Mouse (Mus musculus): ENCODE results near the gene Ttc26. TPM values are rescaled to one million over a fixed set of nuclear protein-coding genes. Genes with fewer than 3 reads are reported as not detected.

Gene Ttc26
- total and polyA plus RNA-seq, 2 experiments from 2014 or later, result 4.0 to 10.1 TPM

- no peak for TF ChIP-seq CTCF (IDR thresholded peaks at IDR 0.05; ENCODE audit: low read depth)
- H3K9ac ChIP-seq, result no peak overlapping the region
- no peak for ATAC-seq
- H3K4me2 ChIP-seq (ENCODE audit: low read depth), result no peak overlapping the region
- DNase-seq, result no peak
- H3K4me1 ChIP-seq (ENCODE audit: insufficient read depth), result no peaks in the 10 kb centered on the region
- no peaks in the 10 kb centered on the region for H3K36me3 ChIP-seq (ENCODE audit: insufficient read depth)
- no peak overlapping the region for H3K4me3 ChIP-seq (ENCODE audit: low read depth, low read length)
- no peaks in the 10 kb centered on the region for H3K27me3 ChIP-seq (ENCODE audit: insufficient read depth, low read length)
- 44% methylated on average over 3 of the region's 3 CpGs for WGBS
- no peaks in the 10 kb centered on the region for H3K9me3 ChIP-seq (ENCODE audit: low read length)
- no peak overlapping the region for H3K27ac ChIP-seq (ENCODE audit: low read depth, low read length)
These were observed 37.7 kb upstream of the Ttc26 start for GRCm38 (mm10) chr6:38343581-38343980.

- ATAC-seq (no peak), DNase-seq (no peak)
- H3K27me3 ChIP-seq (ENCODE audit: insufficient read depth, low read length), result no peaks in the 10 kb centered on the region
- H3K4me1 ChIP-seq (ENCODE audit: insufficient read depth), result no peaks in the 10 kb centered on the region
- no peak overlapping the region for H3K4me3 ChIP-seq (ENCODE audit: low read depth, low read length)
- H3K9me3 ChIP-seq (ENCODE audit: low read length), result no peaks in the 10 kb centered on the region
- 87% methylated on average over 7 of the region's 7 CpGs for WGBS
- no peak overlapping the region for H3K9ac ChIP-seq
- TF ChIP-seq CTCF (IDR thresholded peaks at IDR 0.05; ENCODE audit: low read depth), result no peak
- no peaks in the 10 kb centered on the region for H3K36me3 ChIP-seq (ENCODE audit: insufficient read depth)
- H3K27ac ChIP-seq (ENCODE audit: low read depth, low read length), result no peak overlapping the region
- H3K4me2 ChIP-seq (ENCODE audit: low read depth), result no peak overlapping the region
These were observed 37.1 kb upstream of the Ttc26 start for GRCm38 (mm10) chr6:38344006-38344670.

GRCm38 (mm10) chr6:38345796-38346195, 35.5 kb upstream of the Ttc26 start:
- H3K4me3 ChIP-seq (ENCODE audit: low read depth, low read length), result no peak overlapping the region
- no peaks in the 10 kb centered on the region for H3K36me3 ChIP-seq (ENCODE audit: insufficient read depth)
- H3K9ac ChIP-seq, result no peak overlapping the region
- no peak for TF ChIP-seq CTCF (IDR thresholded peaks at IDR 0.05; ENCODE audit: low read depth)
- H3K4me2 ChIP-seq (ENCODE audit: low read depth), result no peak overlapping the region
- DNase-seq (no peak), ATAC-seq (no peak)
- no peaks in the 10 kb centered on the region for H3K9me3 ChIP-seq (ENCODE audit: low read length)
- peaks cover 14% of the 10 kb centered on the region; the same call in 1 of the 2 replicates for H3K27me3 ChIP-seq (ENCODE audit: insufficient read depth, low read length)
- no peak overlapping the region for H3K27ac ChIP-seq (ENCODE audit: low read depth, low read length)
- 58% methylated on average over 7 of the region's 7 CpGs for WGBS
- H3K4me1 ChIP-seq (ENCODE audit: insufficient read depth), result no peaks in the 10 kb centered on the region

- Histone ChIP-seq H3K27me3 (ENCODE audit: insufficient read depth, low read length) (peaks cover 32% of the 10 kb centered on the region), H3K9me3 (ENCODE audit: low read length) (no peaks in the 10 kb centered on the region), H3K4me3 (ENCODE audit: low read depth, low read length) (no peak overlapping the region), H3K9ac (no peak overlapping the region), H3K36me3 (ENCODE audit: insufficient read depth) (no peaks in the 10 kb centered on the region), H3K4me2 (ENCODE audit: low read depth) (no peak overlapping the region), H3K4me1 (ENCODE audit: insufficient read depth) (no peaks in the 10 kb centered on the region), H3K27ac (ENCODE audit: low read depth, low read length) (no peak overlapping the region)
- 83% methylated on average over 5 of the region's 5 CpGs for WGBS
- no peak for TF ChIP-seq CTCF (IDR thresholded peaks at IDR 0.05; ENCODE audit: low read depth)
- ATAC-seq (no peak), DNase-seq (no peak)
These were observed 33.4 kb upstream of the Ttc26 start for GRCm38 (mm10) chr6:38347875-38348274.

GRCm38 (mm10) chr6:38348811-38349453, 32.3 kb upstream of the Ttc26 start:
- no peak for DNase-seq
- no peak overlapping the region for H3K9ac ChIP-seq
- no peak for TF ChIP-seq CTCF (IDR thresholded peaks at IDR 0.05; ENCODE audit: low read depth)
- H3K36me3 ChIP-seq (ENCODE audit: insufficient read depth), result no peaks in the 10 kb centered on the region
- H3K4me1 ChIP-seq (ENCODE audit: insufficient read depth), result no peaks in the 10 kb centered on the region
- 91% methylated on average over 6 of the region's 6 CpGs for WGBS
- no peak overlapping the region for H3K4me2 ChIP-seq (ENCODE audit: low read depth)
- H3K4me3 ChIP-seq (ENCODE audit: low read depth, low read length), result no peak overlapping the region
- H3K27me3 ChIP-seq (ENCODE audit: insufficient read depth, low read length), result peaks cover 37% of the 10 kb centered on the region
- no peak overlapping the region for H3K27ac ChIP-seq (ENCODE audit: low read depth, low read length)
- no peak for ATAC-seq
- no peaks in the 10 kb centered on the region for H3K9me3 ChIP-seq (ENCODE audit: low read length)

- DNase-seq, result no peak
- H3K4me3 ChIP-seq (ENCODE audit: low read depth, low read length), result no peak overlapping the region
- H3K36me3 ChIP-seq (ENCODE audit: insufficient read depth), result no peaks in the 10 kb centered on the region
- no peak for TF ChIP-seq CTCF (IDR thresholded peaks at IDR 0.05; ENCODE audit: low read depth)
- no peak overlapping the region for H3K4me2 ChIP-seq (ENCODE audit: low read depth)
- no peak for ATAC-seq
- H3K27me3 ChIP-seq (ENCODE audit: insufficient read depth, low read length), result peaks cover 37% of the 10 kb centered on the region
- H3K27ac ChIP-seq (ENCODE audit: low read depth, low read length), result no peak overlapping the region
- no peak overlapping the region for H3K9ac ChIP-seq
- H3K9me3 ChIP-seq (ENCODE audit: low read length), result no peaks in the 10 kb centered on the region
- 79% methylated on average over 9 of the region's 9 CpGs for WGBS
- H3K4me1 ChIP-seq (ENCODE audit: insufficient read depth), result no peaks in the 10 kb centered on the region
These were observed 31.5 kb upstream of the Ttc26 start for GRCm38 (mm10) chr6:38349806-38350205.

GRCm38 (mm10) chr6:38351930-38352329, 29.3 kb upstream of the Ttc26 start:
- TF ChIP-seq CTCF (IDR thresholded peaks at IDR 0.05; ENCODE audit: low read depth), result no peak
- H3K27me3 ChIP-seq (ENCODE audit: insufficient read depth, low read length), result peaks cover 58% of the 10 kb centered on the region
- WGBS, result 53% methylated on average over 4 of the region's 4 CpGs
- no peak overlapping the region for H3K27ac ChIP-seq (ENCODE audit: low read depth, low read length)
- no peak overlapping the region for H3K4me2 ChIP-seq (ENCODE audit: low read depth)
- H3K4me3 ChIP-seq (ENCODE audit: low read depth, low read length), result no peak overlapping the region
- no peaks in the 10 kb centered on the region for H3K9me3 ChIP-seq (ENCODE audit: low read length)
- no peaks in the 10 kb centered on the region for H3K36me3 ChIP-seq (ENCODE audit: insufficient read depth)
- no peak overlapping the region for H3K9ac ChIP-seq
- ATAC-seq (no peak), DNase-seq (no peak)
- no peaks in the 10 kb centered on the region for H3K4me1 ChIP-seq (ENCODE audit: insufficient read depth)
